Mouse (Mus musculus): ENCODE measurements around the gene Tbce. TPM values are rescaled to one million over a fixed set of nuclear protein-coding genes. Genes with fewer than 3 reads are reported as not detected.

The Tbce gene
- polyA plus RNA-seq, 1 experiment = 36.7 TPM

DNA sequence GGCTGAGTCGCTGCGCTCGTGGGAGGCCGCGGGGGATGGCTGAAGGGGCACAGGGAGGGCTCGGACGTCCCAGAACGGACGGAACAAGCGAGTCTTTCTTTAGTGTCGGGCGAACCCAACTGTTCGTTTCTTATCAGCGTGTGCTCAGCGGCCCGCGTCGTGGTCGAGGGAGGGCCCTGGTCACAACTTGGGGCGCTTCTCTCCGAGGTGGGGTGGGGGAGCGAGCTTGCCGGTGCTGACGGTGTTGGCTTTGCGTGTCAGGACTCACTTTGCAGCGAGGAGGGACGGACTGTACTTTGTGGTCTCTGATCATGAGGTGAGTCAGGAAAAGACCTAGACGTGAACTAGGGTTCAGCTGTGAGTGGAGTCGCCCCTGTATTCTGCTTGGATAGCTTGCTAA is 84.5 kb downstream of the Tbce start:
- H3K36me3 ChIP-seq (ENCODE audit: control insufficient read depth, insufficient read depth, low read length) = no peaks in the 10 kb centered on the region

DNA sequence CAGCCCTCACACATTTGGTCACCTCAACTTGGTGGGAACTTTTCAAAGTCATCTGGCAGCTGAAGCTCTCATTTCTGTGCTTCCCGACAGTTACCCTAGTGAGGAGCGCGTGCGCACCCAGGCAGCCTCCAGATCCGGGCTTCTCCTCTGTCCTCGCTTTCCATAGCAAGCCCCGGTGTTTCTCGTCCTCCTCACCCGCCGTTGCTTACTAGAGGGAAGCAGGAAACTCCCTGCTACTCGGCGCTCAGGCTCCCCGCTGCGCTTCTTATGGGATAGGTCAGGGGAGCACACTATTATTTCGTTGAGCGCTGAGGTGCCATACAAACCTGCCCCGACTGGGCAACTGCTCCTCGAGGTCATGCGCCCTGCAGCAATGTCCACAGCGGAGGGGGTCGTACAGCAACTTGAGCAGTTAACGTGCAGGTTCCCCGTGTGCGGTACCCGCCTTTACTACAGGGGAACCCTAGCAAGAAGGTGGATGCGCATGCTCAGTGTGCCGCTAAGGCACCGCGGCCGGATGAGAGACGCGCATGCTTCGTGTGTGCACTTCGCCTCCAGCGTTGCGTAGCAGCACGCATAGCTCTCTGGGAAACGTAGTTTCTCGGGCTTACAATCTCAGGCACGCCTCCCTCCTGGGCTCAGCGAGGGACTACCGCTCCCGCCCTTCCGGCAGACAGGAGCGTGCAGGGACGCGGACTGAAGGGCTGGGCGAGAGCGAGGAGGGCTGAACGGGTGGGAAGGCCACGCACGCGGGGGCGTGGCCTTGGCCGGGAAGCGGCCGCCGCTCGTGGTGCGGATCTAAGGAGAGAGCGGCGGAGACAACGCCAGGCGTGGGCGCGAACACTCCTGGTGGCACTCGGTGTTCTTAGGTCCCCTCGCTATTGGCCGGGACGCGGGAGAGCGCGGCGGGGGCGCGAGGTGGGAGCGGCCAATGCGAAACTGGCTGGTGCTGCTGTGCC is 85.3 kb downstream of the Tbce start, which contains the start of gene B3galnt2:
B3galnt2 (plus strand) TSS at position 596 of the 959 bp plus-strand sequence.
- H3K4me1 ChIP-seq (replicated peaks; ENCODE audit: control insufficient read depth, insufficient read depth, low read length) = peaks cover 4% of the 10 kb centered on the region; the same call in 1 of the 2 replicates
- peak within 1 kb of the TSS; percentile 63 for H3K4me3 ChIP-seq (ENCODE audit: control insufficient read depth, insufficient read depth, low read length)
- under 1% methylated on average over 78 of the region's 78 CpGs for WGBS
- peak; percentile 86 for TF ChIP-seq POLR2A (IDR thresholded peaks at IDR 0.05; ENCODE audit: control insufficient read depth, extremely low read depth, insufficient read depth, low read length, poor library complexity)
- TF ChIP-seq CTCF (IDR thresholded peaks at IDR 0.05; ENCODE audit: borderline replicate concordance, control insufficient read depth, extremely low read depth, insufficient read depth, low read length, poor library complexity) = no peak; the same call in 1 of the 2 replicates
- H3K27me3 ChIP-seq (ENCODE audit: control insufficient read depth, insufficient read depth, low read length) = no peaks in the 10 kb centered on the region
- H3K27ac ChIP-seq (ENCODE audit: control insufficient read depth, insufficient read depth, low read length) = peak within 1 kb of the TSS; percentile 40
- H3K36me3 ChIP-seq (ENCODE audit: control insufficient read depth, insufficient read depth, low read length) = no peaks in the 10 kb centered on the region
- peak; percentile 95 for DNase-seq

More for the DNA sequence above, 84.5 kb downstream of the Tbce start:
- DNase-seq = peak; percentile 53
- H3K4me1 ChIP-seq (replicated peaks; ENCODE audit: control insufficient read depth, insufficient read depth, low read length) = peaks cover 4% of the 10 kb centered on the region; the same call in 1 of the 2 replicates
- H3K4me3 ChIP-seq (ENCODE audit: control insufficient read depth, insufficient read depth, low read length) = peak overlapping the region; percentile 63
- no peaks in the 10 kb centered on the region for H3K27me3 ChIP-seq (ENCODE audit: control insufficient read depth, insufficient read depth, low read length)
- WGBS = under 1% methylated on average over 29 of the region's 29 CpGs
- no peak for TF ChIP-seq POLR2A (IDR thresholded peaks at IDR 0.05; ENCODE audit: control insufficient read depth, extremely low read depth, insufficient read depth, low read length, poor library complexity)
- TF ChIP-seq CTCF (IDR thresholded peaks at IDR 0.05; ENCODE audit: borderline replicate concordance, control insufficient read depth, extremely low read depth, insufficient read depth, low read length, poor library complexity) = no peak
- no peak overlapping the region for H3K27ac ChIP-seq (ENCODE audit: control insufficient read depth, insufficient read depth, low read length)

Other genes starting within 250 kb of the Tbce start
- gene B3galnt2, start 85.2 kb downstream of the Tbce start, polyA plus RNA-seq (2012; rRNA removed) = 82.5 and 98.8 TPM in 2 replicates
- gene Arid4b, start 23.6 kb upstream of the Tbce start, polyA plus RNA-seq (2012; rRNA removed) = 10.2 and 10.3 TPM in 2 replicates
- 17.6 and 20.3 TPM in 2 replicates for gene Ggps1, start 23.9 kb upstream of the Tbce start, polyA plus RNA-seq (2012; rRNA removed)